Mouse (Mus musculus) E14TG2a.4 (cell line): ENCODE measurements around the gene Hsbp1.

ENCODE experiments used
- CTCF ChIP-seq: conservative IDR thresholded peaks from 2 replicates; pipeline ENCODE4 v1.5.1; 2014; ENCODE audit warnings: low read length
- NANOG ChIP-seq: IDR thresholded peaks from 2 replicates; pipeline ENCODE4 v1.6.1; 2014; ENCODE audit warnings: borderline replicate concordance, low read length, mixed read lengths

- no peak for TF ChIP-seq CTCF
- TF ChIP-seq NANOG, result no peak
Measured at GRCm38 (mm10) chr8:119352977-119353658, 8.8 kb downstream of the Hsbp1 start.
